Mouse (Mus musculus): ENCODE measurements around the gene Mdga1. TPM values are rescaled to one million over a fixed set of nuclear protein-coding genes. Genes with fewer than 3 reads are reported as not detected.

Mdga1 gene
- polyA plus RNA-seq, 1 experiment from 2014 or later = 4.7 TPM

GRCm38 (mm10) chr17:29920089-29920488, 49.8 kb downstream of the Mdga1 start:
- ATAC-seq (ENCODE audit: insufficient number of reproducible peaks, insufficient read depth, low FRiP score, low TSS enrichment, low read depth) = no peak
- no peak overlapping the region for H3K9ac ChIP-seq (replicated peaks)
- WGBS = 37% methylated on average over 6 of the region's 6 CpGs

GRCm38 (mm10) chr17:29919552-29919920, 50.4 kb downstream of the Mdga1 start:
- Histone ChIP-seq H3K27ac (no peak overlapping the region), H3K4me2 (no peak overlapping the region), H3K9ac (replicated peaks) (no peak overlapping the region), H3K9me3 (no peaks in the 10 kb centered on the region), H3K27me3 (peaks cover 24% of the 10 kb centered on the region), H3K4me1 (replicated peaks) (peaks cover 32% of the 10 kb centered on the region), H3K36me3 (no peaks in the 10 kb centered on the region), H3K4me3 (replicated peaks) (no peak overlapping the region)
- WGBS = 60% methylated on average over 3 of the region's 3 CpGs
- ATAC-seq (ENCODE audit: insufficient number of reproducible peaks, insufficient read depth, low FRiP score, low TSS enrichment, low read depth) = no peak

More at GRCm38 (mm10) chr17:29920089-29920488, 49.8 kb downstream of the Mdga1 start:
- no peak overlapping the region for H3K4me2 ChIP-seq
- no peak overlapping the region for H3K27ac ChIP-seq
- no peaks in the 10 kb centered on the region for H3K36me3 ChIP-seq
- no peaks in the 10 kb centered on the region for H3K9me3 ChIP-seq
- H3K4me3 ChIP-seq (replicated peaks) = no peak overlapping the region
- H3K4me1 ChIP-seq (replicated peaks) = peaks cover 32% of the 10 kb centered on the region
- peaks cover 24% of the 10 kb centered on the region for H3K27me3 ChIP-seq

- Histone ChIP-seq H3K4me1 (replicated peaks) (peaks cover 32% of the 10 kb centered on the region), H3K27me3 (peaks cover 24% of the 10 kb centered on the region), H3K36me3 (no peaks in the 10 kb centered on the region), H3K9me3 (no peaks in the 10 kb centered on the region), H3K4me3 (replicated peaks) (no peak overlapping the region), H3K4me2 (no peak overlapping the region), H3K27ac (no peak overlapping the region), H3K9ac (replicated peaks) (no peak overlapping the region)
- WGBS = 76% methylated on average over 13 of the region's 13 CpGs
- ATAC-seq (ENCODE audit: insufficient number of reproducible peaks, insufficient read depth, low FRiP score, low TSS enrichment, low read depth) = no peak
Observed at GRCm38 (mm10) chr17:29918791-29919551, 50.9 kb downstream of the Mdga1 start.

- no peaks in the 10 kb centered on the region for H3K9me3 ChIP-seq
- H3K4me3 ChIP-seq (replicated peaks) = no peak overlapping the region
- H3K27me3 ChIP-seq = peaks cover 24% of the 10 kb centered on the region
- no peak overlapping the region for H3K9ac ChIP-seq (replicated peaks)
- H3K4me2 ChIP-seq = no peak overlapping the region
- WGBS = 4% methylated on average over 3 of the region's 3 CpGs
- H3K4me1 ChIP-seq (replicated peaks) = peaks cover 35% of the 10 kb centered on the region
- no peaks in the 10 kb centered on the region for H3K36me3 ChIP-seq
- ATAC-seq (ENCODE audit: insufficient number of reproducible peaks, insufficient read depth, low FRiP score, low TSS enrichment, low read depth) = no peak
- H3K27ac ChIP-seq = peak overlapping the region; percentile 8; the same call in 1 of the 2 replicates
Observed at GRCm38 (mm10) chr17:29916968-29917367, 52.9 kb downstream of the Mdga1 start.

- no peak for ATAC-seq (ENCODE audit: insufficient number of reproducible peaks, insufficient read depth, low FRiP score, low TSS enrichment, low read depth)
- Histone ChIP-seq H3K4me3 (replicated peaks) (no peak overlapping the region), H3K9me3 (no peaks in the 10 kb centered on the region), H3K27me3 (peaks cover 19% of the 10 kb centered on the region), H3K4me2 (no peak overlapping the region), H3K27ac (no peak overlapping the region), H3K9ac (replicated peaks) (no peak overlapping the region), H3K36me3 (no peaks in the 10 kb centered on the region), H3K4me1 (replicated peaks) (peaks cover 32% of the 10 kb centered on the region)
- 52% methylated on average over 10 of the region's 10 CpGs for WGBS
Observed at GRCm38 (mm10) chr17:29915820-29916219, 54.1 kb downstream of the Mdga1 start.

- Histone ChIP-seq H3K4me3 (replicated peaks) (no peak overlapping the region), H3K27ac (no peak overlapping the region), H3K4me1 (replicated peaks) (peaks cover 23% of the 10 kb centered on the region), H3K36me3 (no peaks in the 10 kb centered on the region), H3K9me3 (peaks cover 5% of the 10 kb centered on the region; the same call in 1 of the 2 replicates), H3K9ac (replicated peaks) (no peak overlapping the region), H3K4me2 (no peak overlapping the region), H3K27me3 (peaks cover 5% of the 10 kb centered on the region; the same call in 1 of the 2 replicates)
- no peak for ATAC-seq (ENCODE audit: insufficient number of reproducible peaks, insufficient read depth, low FRiP score, low TSS enrichment, low read depth)
- WGBS = 77% methylated on average over 16 of the region's 16 CpGs
Observed at GRCm38 (mm10) chr17:29913301-29913965, 56.5 kb downstream of the Mdga1 start.

- H3K4me1 ChIP-seq (replicated peaks) = peaks cover 22% of the 10 kb centered on the region
- 63% methylated on average over 5 of the region's 5 CpGs for WGBS
- peaks cover 7% of the 10 kb centered on the region; the same call in 1 of the 2 replicates for H3K27me3 ChIP-seq
- H3K9me3 ChIP-seq = peaks cover 5% of the 10 kb centered on the region; the same call in 1 of the 2 replicates
- no peak overlapping the region for H3K27ac ChIP-seq
- H3K9ac ChIP-seq (replicated peaks) = no peak overlapping the region
- H3K4me2 ChIP-seq = no peak overlapping the region
- no peak for ATAC-seq (ENCODE audit: insufficient number of reproducible peaks, insufficient read depth, low FRiP score, low TSS enrichment, low read depth)
- H3K4me3 ChIP-seq (replicated peaks) = no peak overlapping the region
- no peaks in the 10 kb centered on the region for H3K36me3 ChIP-seq
Observed at GRCm38 (mm10) chr17:29912733-29913132, 57.2 kb downstream of the Mdga1 start.

GRCm38 (mm10) chr17:29909031-29909430, 60.9 kb downstream of the Mdga1 start:
- Histone ChIP-seq H3K4me2 (no peak overlapping the region), H3K9ac (replicated peaks) (no peak overlapping the region), H3K27ac (no peak overlapping the region), H3K4me1 (replicated peaks) (peaks cover 12% of the 10 kb centered on the region; the same call in 1 of the 2 replicates), H3K9me3 (peaks cover 5% of the 10 kb centered on the region; the same call in 1 of the 2 replicates), H3K36me3 (no peaks in the 10 kb centered on the region), H3K27me3 (peaks cover 7% of the 10 kb centered on the region), H3K4me3 (replicated peaks) (no peak overlapping the region)
- WGBS = 91% methylated on average over 7 of the region's 7 CpGs
- ATAC-seq (ENCODE audit: insufficient number of reproducible peaks, insufficient read depth, low FRiP score, low TSS enrichment, low read depth) = no peak

GRCm38 (mm10) chr17:29904694-29905093, 65.2 kb downstream of the Mdga1 start:
- Histone ChIP-seq H3K9ac (replicated peaks) (no peak overlapping the region), H3K4me2 (no peak overlapping the region), H3K36me3 (no peaks in the 10 kb centered on the region), H3K9me3 (peaks cover 5% of the 10 kb centered on the region; the same call in 1 of the 2 replicates), H3K27ac (no peak overlapping the region), H3K27me3 (peaks cover 24% of the 10 kb centered on the region), H3K4me1 (replicated peaks) (peaks cover 17% of the 10 kb centered on the region), H3K4me3 (replicated peaks) (no peak overlapping the region)
- 70% methylated on average over 5 of the region's 5 CpGs for WGBS
- no peak for ATAC-seq (ENCODE audit: insufficient number of reproducible peaks, insufficient read depth, low FRiP score, low TSS enrichment, low read depth)

- H3K27me3 ChIP-seq = peaks cover 22% of the 10 kb centered on the region
- H3K9ac ChIP-seq (replicated peaks) = no peak overlapping the region
- no peak overlapping the region for H3K4me3 ChIP-seq (replicated peaks)
- H3K4me2 ChIP-seq = no peak overlapping the region
- no peak overlapping the region for H3K27ac ChIP-seq
- WGBS = 81% methylated on average over 16 of the region's 16 CpGs
- H3K9me3 ChIP-seq = no peaks in the 10 kb centered on the region
- H3K4me1 ChIP-seq (replicated peaks) = peaks cover 24% of the 10 kb centered on the region
- ATAC-seq (ENCODE audit: insufficient number of reproducible peaks, insufficient read depth, low FRiP score, low TSS enrichment, low read depth) = no peak
- H3K36me3 ChIP-seq = no peaks in the 10 kb centered on the region
Observed at GRCm38 (mm10) chr17:29902406-29903155, 67.3 kb downstream of the Mdga1 start.

GRCm38 (mm10) chr17:29900289-29900688, 69.6 kb downstream of the Mdga1 start:
- Histone ChIP-seq H3K9ac (replicated peaks) (no peak overlapping the region), H3K27ac (no peak overlapping the region), H3K4me1 (replicated peaks) (peaks cover 35% of the 10 kb centered on the region), H3K4me3 (replicated peaks) (no peak overlapping the region), H3K9me3 (no peaks in the 10 kb centered on the region), H3K4me2 (no peak overlapping the region), H3K36me3 (no peaks in the 10 kb centered on the region), H3K27me3 (peaks cover 32% of the 10 kb centered on the region)
- no peak for ATAC-seq (ENCODE audit: insufficient number of reproducible peaks, insufficient read depth, low FRiP score, low TSS enrichment, low read depth)
- WGBS = 96% methylated on average over 5 of the region's 5 CpGs

Data from limb, embryonic 12.5 days (tissue).